Mouse (Mus musculus) layer of hippocampus, adult 2 months (tissue): ENCODE results near the gene Immp2l. TPM values are rescaled to one million over a fixed set of nuclear protein-coding genes. Genes with fewer than 3 reads are reported as not detected.
A peak's percentile ranks its signal among the peaks of the same experiment; 100 is the strongest.

ENCODE experiments used
- DNase-seq, 2 experiments: peaks; one replicate each; pipeline ENCODE4 v3.0.0; 2022; ENCODE audit warnings: low spot score in 2 of 2
- H3K27ac ChIP-seq: fragments of 200-600 bp; 2 replicates; pipeline ENCODE4 v1.8.1; 2022
- H3K4me3 ChIP-seq: fragments of 200-600 bp; 2 replicates; pipeline ENCODE4 v1.8.1; 2022; ENCODE audit warnings: mild to moderate bottlenecking
- CTCF ChIP-seq: fragments of 200-600 bp; conservative IDR thresholded peaks from 2 replicates; pipeline ENCODE4 v1.8.1; 2022; ENCODE audit warnings: antibody characterized with exemption, mild to moderate bottlenecking, moderate library complexity
- total RNA-seq, 2 experiments: library from RNA; stranded (reverse); gene quantifications; 2 replicates each; pipeline ENCODE4 v1.2.3; 2021

Gene Immp2l
- total RNA-seq, 2 experiments from 2014 or later = 6.9 to 15.1 TPM

GRCm38 (mm10) chr12:41879412-41879811, 855.5 kb downstream of the Immp2l start:
- no peak overlapping the region for H3K27ac ChIP-seq
- no peak for TF ChIP-seq CTCF
- no peak for DNase-seq
- H3K4me3 ChIP-seq = no peak overlapping the region

GRCm38 (mm10) chr12:41880833-41881232, 856.9 kb downstream of the Immp2l start:
- no peak for DNase-seq

DNA sequence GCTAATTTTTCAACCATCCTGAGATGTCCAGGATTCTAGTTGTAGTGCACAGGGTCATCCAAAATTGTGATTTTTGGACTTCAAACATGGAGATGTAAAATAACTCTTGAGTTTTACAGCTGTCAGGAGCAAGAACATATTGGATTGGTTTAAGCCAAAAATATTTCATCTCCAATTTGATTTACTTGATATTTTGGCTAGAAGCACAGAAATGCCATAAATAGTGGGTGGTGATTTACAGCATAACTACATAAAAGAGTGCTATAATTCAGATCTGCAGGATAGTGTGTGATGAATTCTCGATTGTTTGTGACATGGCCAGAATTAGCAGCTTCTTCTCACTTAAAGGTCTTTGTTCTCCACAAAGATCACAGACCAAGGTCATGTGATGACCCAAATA, 884.1 kb downstream of the Immp2l start:
- no peak overlapping the region for H3K27ac ChIP-seq
- DNase-seq = no peak
- H3K4me3 ChIP-seq = no peak overlapping the region
- TF ChIP-seq CTCF = no peak

More at GRCm38 (mm10) chr12:41880833-41881232, 856.9 kb downstream of the Immp2l start:
- TF ChIP-seq CTCF = no peak
- H3K4me3 ChIP-seq = no peak overlapping the region
- no peak overlapping the region for H3K27ac ChIP-seq

- DNase-seq = no peak
- H3K4me3 ChIP-seq = no peak overlapping the region
- TF ChIP-seq CTCF = no peak
- H3K27ac ChIP-seq = no peak overlapping the region
These were observed 887.7 kb downstream of the Immp2l start for GRCm38 (mm10) chr12:41911626-41912025.

- DNase-seq = no peak
- Histone ChIP-seq H3K27ac (no peak overlapping the region), H3K4me3 (no peak overlapping the region)
- no peak for TF ChIP-seq CTCF
These were observed 913.9 kb downstream of the Immp2l start for GRCm38 (mm10) chr12:41937751-41938150.

GRCm38 (mm10) chr12:41941853-41942252, 918.0 kb downstream of the Immp2l start:
- Histone ChIP-seq H3K27ac (no peak overlapping the region), H3K4me3 (no peak overlapping the region)
- DNase-seq = no peak

GRCm38 (mm10) chr12:41944079-41944672, 920.3 kb downstream of the Immp2l start:
- H3K27ac ChIP-seq = no peak overlapping the region
- no peak overlapping the region for H3K4me3 ChIP-seq
- no peak for TF ChIP-seq CTCF
- DNase-seq = peak in 1 of 2 experiments; percentile 4

More at GRCm38 (mm10) chr12:41941853-41942252, 918.0 kb downstream of the Immp2l start:
- TF ChIP-seq CTCF = no peak

DNA sequence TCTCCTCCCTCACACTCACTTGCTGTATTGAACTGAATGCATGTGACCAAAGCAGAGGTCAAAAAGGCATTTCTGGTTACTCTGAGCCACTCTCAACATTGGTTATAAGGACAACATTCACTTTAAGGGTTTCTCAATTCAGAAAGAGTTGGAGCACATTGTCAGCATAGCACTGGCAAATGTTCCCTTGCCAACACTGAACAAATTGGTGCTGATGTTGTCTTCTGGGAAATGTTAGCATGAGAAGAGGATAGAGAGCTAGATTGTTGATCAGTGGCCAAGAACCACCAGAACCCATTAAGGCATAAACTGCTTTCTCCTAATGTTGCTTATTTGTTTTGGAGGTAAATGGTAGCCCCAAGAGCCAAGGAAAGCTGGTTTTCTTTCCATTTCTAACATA, 922.6 kb downstream of the Immp2l start:
- TF ChIP-seq CTCF = no peak
- Histone ChIP-seq H3K27ac (no peak overlapping the region), H3K4me3 (no peak overlapping the region)
- no peak for DNase-seq

DNA sequence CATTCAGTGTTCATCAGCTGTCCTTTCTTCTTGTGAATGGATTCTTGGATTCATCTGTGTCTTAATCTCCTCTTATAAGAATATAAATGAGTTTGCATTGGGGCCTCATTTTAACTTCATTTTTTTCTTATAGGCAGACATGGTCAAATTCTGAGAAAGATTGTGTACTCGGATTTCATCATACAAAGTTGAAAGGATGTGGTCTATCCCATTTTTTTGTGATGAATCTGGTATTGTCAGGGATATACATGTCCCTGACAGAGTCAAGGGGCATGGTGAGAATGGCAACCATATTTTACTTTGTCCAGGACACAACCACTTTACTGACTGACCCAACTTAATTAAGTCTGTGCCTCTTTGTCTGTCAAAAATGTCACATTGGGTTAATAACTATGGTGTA, 925.5 kb downstream of the Immp2l start:
- Histone ChIP-seq H3K27ac (no peak overlapping the region), H3K4me3 (no peak overlapping the region)
- TF ChIP-seq CTCF = no peak
- DNase-seq = no peak

DNA sequence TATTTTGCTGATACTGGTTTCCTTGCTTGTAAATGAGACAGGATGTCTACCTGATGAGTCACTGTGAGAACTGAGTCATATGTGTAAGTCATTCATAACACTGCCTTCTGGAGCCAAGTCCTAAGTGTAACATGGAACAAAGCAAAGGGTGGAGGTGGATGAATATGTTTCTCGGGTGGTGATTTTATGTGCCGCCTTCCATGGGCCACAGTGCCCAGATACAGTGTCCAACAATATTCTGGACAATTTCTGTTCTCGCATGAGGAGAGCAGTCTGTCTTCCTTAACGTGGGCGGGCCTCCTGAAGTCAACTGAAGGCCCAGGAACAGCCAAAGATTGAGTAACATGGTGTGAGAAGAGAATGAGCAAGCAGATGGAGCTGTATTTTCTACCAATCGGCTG, 926.0 kb downstream of the Immp2l start:
- no peak overlapping the region for H3K27ac ChIP-seq
- H3K4me3 ChIP-seq = no peak overlapping the region
- TF ChIP-seq CTCF = no peak
- peak in 1 of 2 experiments; percentile 13 for DNase-seq

GRCm38 (mm10) chr12:41950726-41951125, 926.8 kb downstream of the Immp2l start:
- no peak for TF ChIP-seq CTCF
- no peak overlapping the region for H3K4me3 ChIP-seq
- H3K27ac ChIP-seq = no peak overlapping the region
- DNase-seq = peak in 1 of 2 experiments; percentile 8

DNA sequence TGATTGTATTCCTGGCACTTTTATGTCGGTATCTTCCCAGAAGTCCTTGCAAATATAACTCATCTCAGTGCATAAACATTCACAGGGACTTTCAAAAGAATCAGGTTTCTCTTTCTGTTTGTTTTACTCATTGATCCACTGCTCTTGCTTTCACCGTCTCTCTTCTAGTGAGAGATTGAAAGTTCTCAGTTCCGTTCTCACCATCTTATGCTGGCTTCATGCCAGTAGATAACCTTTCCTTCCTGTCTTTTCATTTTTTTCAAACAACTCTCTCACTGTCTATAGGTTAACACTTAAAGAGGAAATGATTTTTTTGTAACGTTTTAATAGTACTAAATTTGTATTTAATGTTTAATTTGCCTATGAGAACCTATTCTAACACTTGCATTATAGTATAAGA, 937.1 kb downstream of the Immp2l start:
- no peak for DNase-seq
- TF ChIP-seq CTCF = no peak
- Histone ChIP-seq H3K27ac (no peak overlapping the region), H3K4me3 (no peak overlapping the region)

GRCm38 (mm10) chr12:41991408-41991807, 967.5 kb downstream of the Immp2l start:
- Histone ChIP-seq H3K4me3 (no peak overlapping the region), H3K27ac (no peak overlapping the region)
- DNase-seq = no peak
- no peak for TF ChIP-seq CTCF
